Mouse (Mus musculus) cerebellum, postnatal 10 days (tissue): Measurements from ENCODE around the gene Fbxo8.
A peak's percentile ranks its signal among the peaks of the same experiment; 100 is the strongest.

Source experiments
- DNase-seq, 2 experiments: peaks; one replicate each; pipeline ENCODE4 v3.0.0; 2021; ENCODE audit warnings: mixed read lengths in 2 of 2

Gene Fbxo8

GRCm38 (mm10) chr8:56614235-56614634, 63.3 kb downstream of the Fbxo8 start:
- DNase-seq, result no peak

- DNase-seq, result peak; percentile 75 to 86
Observed at GRCm38 (mm10) chr8:56615005-56615404, 64.1 kb downstream of the Fbxo8 start.

GRCm38 (mm10) chr8:56616260-56616659, 65.4 kb downstream of the Fbxo8 start:
- DNase-seq, result peak; percentile 60 to 73

- DNase-seq, result no peak
Observed at GRCm38 (mm10) chr8:56617271-56617670, 66.4 kb downstream of the Fbxo8 start.

- no peak for DNase-seq
Observed at GRCm38 (mm10) chr8:56619056-56619455, 68.2 kb downstream of the Fbxo8 start.

GRCm38 (mm10) chr8:56619571-56619970, 68.7 kb downstream of the Fbxo8 start:
- no peak for DNase-seq

- peak; percentile 8 to 18 for DNase-seq
Observed at GRCm38 (mm10) chr8:56620691-56621090, 69.8 kb downstream of the Fbxo8 start.

GRCm38 (mm10) chr8:56621093-56621492, 70.2 kb downstream of the Fbxo8 start:
- no peak for DNase-seq

- no peak for DNase-seq
Observed at GRCm38 (mm10) chr8:56622470-56623024, 71.7 kb downstream of the Fbxo8 start.

- DNase-seq, result no peak
Observed at GRCm38 (mm10) chr8:56623346-56623745, 72.5 kb downstream of the Fbxo8 start.

GRCm38 (mm10) chr8:56629160-56629559, 78.3 kb downstream of the Fbxo8 start:
- DNase-seq, result peak; percentile 86 to 90

GRCm38 (mm10) chr8:56639277-56639676, 88.4 kb downstream of the Fbxo8 start:
- no peak for DNase-seq
